Mouse (Mus musculus): Measurements from ENCODE around the gene Gm20807. TPM values are rescaled to one million over a fixed set of nuclear protein-coding genes. Genes with fewer than 3 reads are reported as not detected.

Gm20807 gene
- polyA plus RNA-seq (2012), result not detected in 2 replicates

DNA sequence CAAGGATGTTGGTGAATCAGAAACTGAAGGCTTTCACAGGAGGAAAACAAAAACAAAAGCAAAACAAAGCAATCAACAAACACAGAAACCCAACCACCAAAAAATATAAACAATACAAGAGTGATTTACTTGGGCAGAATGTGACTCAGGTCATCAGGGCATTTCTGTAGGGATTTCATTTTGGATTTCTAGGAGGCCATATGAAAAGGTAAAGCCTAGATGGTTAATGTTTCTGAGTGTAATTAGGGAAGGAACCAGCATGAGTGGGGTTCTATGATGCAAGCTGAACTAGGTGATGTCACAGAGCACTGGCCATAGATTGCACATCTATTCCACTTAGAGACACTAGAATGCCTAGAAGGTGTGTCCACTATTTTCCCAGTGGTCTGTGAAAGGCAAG, at the start of gene Gm20807:
Gene Gm20807, plus strand, starts transcription at position 301 of the 400 bp plus-strand sequence.

Other genes starting within 250 kb of the Gm20807 start
- gene Gm21891, start 90.6 kb downstream of the Gm20807 start, polyA plus RNA-seq (2012), result not detected in 2 replicates
- not detected in 2 replicates for gene Gm21425, start 119.1 kb downstream of the Gm20807 start, polyA plus RNA-seq (2012)
- not detected in 2 replicates for gene Gm21828, start 181.0 kb downstream of the Gm20807 start, polyA plus RNA-seq (2012)
- gene Gm21440, start 209.5 kb downstream of the Gm20807 start, polyA plus RNA-seq (2012), result not detected in 2 replicates
- not detected in 2 replicates for gene Gm21454, start 209.6 kb downstream of the Gm20807 start, polyA plus RNA-seq (2012)